Mouse (Mus musculus) megakaryocyte, embryonic 14.5 days (primary cell): ENCODE data around the gene Yeats2.

ENCODE experiments used
- FLI1 ChIP-seq: IDR thresholded peaks from 2 replicates; pipeline ENCODE4 v1.6.1; 2012; ENCODE audit warnings: low read length, inconsistent platforms, mixed read lengths
- GATA1 ChIP-seq: IDR thresholded peaks from 3 replicates; pipeline ENCODE4 v1.6.1; 2012; ENCODE audit warnings: mixed read lengths, low read length, inconsistent platforms, borderline replicate concordance

- no peak for TF ChIP-seq GATA1
- TF ChIP-seq FLI1: no peak
Observed at GRCm38 (mm10) chr16:20234406-20234805, 93.5 kb downstream of the Yeats2 start.
